Mouse (Mus musculus) heart, embryonic 13.5 days (tissue): ENCODE results near the gene Zfp961. TPM values are rescaled to one million over a fixed set of nuclear protein-coding genes. Genes with fewer than 3 reads are reported as not detected.

ENCODE experiments used
- ATAC-seq: fragments of 200-750 bp; cut with Nextera tagmentation; 2 replicates; pipeline ENCODE4 v1.8.0; 2017; ENCODE audit warnings: moderate TSS enrichment; ENCODE audit not compliant: insufficient number of reproducible peaks, low FRiP score, low TSS enrichment; ENCODE audit errors: extremely low read depth
- H3K27ac ChIP-seq: fragments of 300-500 bp; sonication (generic); replicated peaks from 2 replicates; pipeline ENCODE4 v1.5.1; 2015; ENCODE audit warnings: moderate library complexity, mild to moderate bottlenecking, inconsistent platforms
- H3K27me3 ChIP-seq: fragments of 300-500 bp; sonication (generic); replicated peaks from 2 replicates; pipeline ENCODE4 v1.6.1; 2015; ENCODE audit warnings: mild to moderate bottlenecking, inconsistent platforms
- H3K36me3 ChIP-seq: fragments of 300-500 bp; sonication (generic); 2 replicates; pipeline ENCODE4 v1.6.1; 2015; ENCODE audit warnings: mild to moderate bottlenecking, inconsistent platforms
- H3K4me1 ChIP-seq: fragments of 300-500 bp; sonication (generic); 2 replicates; pipeline ENCODE4 v1.6.1; 2015; ENCODE audit warnings: inconsistent platforms
- H3K4me2 ChIP-seq: fragments of 300-500 bp; sonication (generic); 2 replicates; pipeline ENCODE4 v1.6.1; 2015; ENCODE audit warnings: inconsistent platforms, mild to moderate bottlenecking, moderate library complexity
- H3K4me3 ChIP-seq: fragments of 300-500 bp; sonication (generic); 2 replicates; pipeline ENCODE4 v1.5.1; 2015; ENCODE audit warnings: moderate library complexity, mild to moderate bottlenecking, inconsistent platforms
- H3K9ac ChIP-seq: fragments of 300-500 bp; sonication (generic); 2 replicates; pipeline ENCODE4 v1.6.1; 2015; ENCODE audit warnings: inconsistent platforms, mild to moderate bottlenecking, moderate library complexity
- H3K9me3 ChIP-seq: fragments of 300-500 bp; sonication (generic); 2 replicates; pipeline ENCODE4 v1.6.1; 2016; ENCODE audit warnings: inconsistent platforms
- WGBS: fragments of 180-500 bp; shearing (Covaris S2); methylation state at CpG from one replicate; pipeline ENCODE4 v1.1.7; 2015; ENCODE audit warnings: mixed read lengths; 5-methylcytosine and 5-hydroxymethylcytosine counted together
- polyA plus RNA-seq: library from polyadenylated mRNA; unstranded; fragments of >200 nt; fragmentation: Nextera tagmentation; extraction: Ambion mirVana; gene quantifications from 2 replicates; pipeline ENCODE4 v1.2.1, GENCODE M21; 2015

Gene Zfp961
- polyA plus RNA-seq, 1 experiment from 2014 or later, result 11.1 TPM

DNA sequence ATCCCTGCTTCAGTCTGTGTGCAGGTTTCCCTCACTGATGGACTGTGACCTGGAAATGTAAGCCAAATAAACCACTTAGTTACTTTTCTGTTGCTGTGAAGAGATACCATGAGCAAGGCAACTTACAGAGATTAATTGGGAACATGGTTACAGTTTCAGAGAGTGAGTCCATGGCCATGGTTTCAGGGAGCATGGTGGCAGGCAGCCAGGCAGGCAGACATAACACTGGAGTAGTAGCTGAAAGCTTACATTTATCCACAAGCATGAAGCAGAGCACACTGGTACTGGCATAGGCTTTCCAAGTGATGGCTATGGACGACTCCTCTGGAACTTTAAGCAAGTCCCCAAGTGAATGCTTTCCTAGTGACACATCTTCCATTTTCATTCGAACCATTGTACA is 14.3 kb downstream of the Zfp961 start:
- Histone ChIP-seq H3K9me3 (peaks cover 8% of the 10 kb centered on the region; the same call in 1 of the 2 replicates), H3K27ac (no peak overlapping the region), H3K4me1 (no peaks in the 10 kb centered on the region; the same call in 1 of the 2 replicates), H3K4me2 (no peak overlapping the region), H3K27me3 (no peaks in the 10 kb centered on the region), H3K36me3 (peaks cover 64% of the 10 kb centered on the region), H3K4me3 (no peak overlapping the region), H3K9ac (no peak overlapping the region)
- ATAC-seq, result no peak
- 84% methylated on average over 2 of the region's 2 CpGs for WGBS

GRCm38 (mm10) chr8:71966411-71966810 is 15.6 kb downstream of the Zfp961 start:
- no peak overlapping the region for H3K9ac ChIP-seq
- no peak for ATAC-seq
- H3K4me2 ChIP-seq, result no peak overlapping the region
- H3K36me3 ChIP-seq, result peaks cover 61% of the 10 kb centered on the region
- no peak overlapping the region for H3K4me3 ChIP-seq
- no peaks in the 10 kb centered on the region; the same call in 1 of the 2 replicates for H3K4me1 ChIP-seq
- no peak overlapping the region for H3K27ac ChIP-seq
- peaks cover 8% of the 10 kb centered on the region; the same call in 1 of the 2 replicates for H3K9me3 ChIP-seq
- no peaks in the 10 kb centered on the region for H3K27me3 ChIP-seq

DNA sequence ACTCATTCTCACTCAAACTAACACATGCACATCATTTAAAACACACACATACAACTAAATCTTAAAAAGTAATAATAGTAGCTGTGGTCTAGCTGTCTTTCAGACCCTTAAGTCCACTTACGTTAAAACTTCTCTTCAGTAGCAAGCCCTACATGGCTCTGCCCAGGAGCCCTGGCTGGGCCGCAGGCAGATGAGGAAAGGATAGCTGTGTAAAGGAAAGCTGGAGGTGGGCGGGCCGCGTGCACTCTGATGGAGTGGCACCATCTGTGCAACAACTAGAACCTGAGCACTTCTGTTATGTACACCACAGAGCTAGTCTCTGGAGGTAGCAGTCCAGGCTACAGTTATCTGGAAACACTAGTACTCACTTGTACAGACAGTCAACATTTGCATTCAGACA is 16.4 kb downstream of the Zfp961 start:
- no peak overlapping the region for H3K4me3 ChIP-seq
- no peak for ATAC-seq
- H3K27me3 ChIP-seq, result no peaks in the 10 kb centered on the region
- H3K4me1 ChIP-seq, result no peaks in the 10 kb centered on the region; the same call in 1 of the 2 replicates
- WGBS, result 93% methylated on average over 5 of the region's 5 CpGs
- no peak overlapping the region for H3K27ac ChIP-seq
- H3K4me2 ChIP-seq, result no peak overlapping the region
- H3K9ac ChIP-seq, result no peak overlapping the region
- H3K9me3 ChIP-seq, result peaks cover 8% of the 10 kb centered on the region; the same call in 1 of the 2 replicates
- H3K36me3 ChIP-seq, result peaks cover 57% of the 10 kb centered on the region

DNA sequence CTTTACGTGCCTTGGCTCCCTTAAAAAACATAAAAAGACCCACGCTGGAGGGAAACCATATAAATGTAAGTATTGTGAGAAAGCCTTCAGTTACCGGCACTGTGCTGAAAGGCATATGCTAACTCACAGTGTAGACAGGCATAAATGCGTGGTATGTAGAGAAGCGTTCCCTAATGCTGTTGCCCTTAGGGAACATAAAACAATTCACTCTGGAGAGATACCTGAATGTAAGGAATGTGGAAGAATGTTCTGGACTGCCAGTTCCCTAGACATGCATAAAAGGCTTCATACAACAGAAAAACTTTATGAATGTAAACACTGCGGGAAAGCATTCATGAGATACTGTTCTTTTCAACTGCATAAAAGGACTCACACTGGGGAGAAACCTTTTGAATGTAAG is 17.3 kb downstream of the Zfp961 start:
- Histone ChIP-seq H3K27ac (no peak overlapping the region), H3K9me3 (peaks cover 8% of the 10 kb centered on the region; the same call in 1 of the 2 replicates), H3K36me3 (peaks cover 57% of the 10 kb centered on the region), H3K27me3 (no peaks in the 10 kb centered on the region), H3K4me2 (no peak overlapping the region), H3K4me1 (no peaks in the 10 kb centered on the region; the same call in 1 of the 2 replicates), H3K4me3 (no peak overlapping the region), H3K9ac (no peak overlapping the region)
- ATAC-seq, result no peak
- WGBS, result 78% methylated on average over 6 of the region's 6 CpGs

- no peak for ATAC-seq
Observed at GRCm38 (mm10) chr8:71968636-71969035, 17.8 kb downstream of the Zfp961 start.

GRCm38 (mm10) chr8:71971945-71972344 is 21.1 kb downstream of the Zfp961 start:
- Histone ChIP-seq H3K4me3 (no peak overlapping the region), H3K4me2 (no peak overlapping the region), H3K9me3 (no peaks in the 10 kb centered on the region), H3K27me3 (no peaks in the 10 kb centered on the region), H3K4me1 (no peaks in the 10 kb centered on the region), H3K9ac (no peak overlapping the region), H3K27ac (no peak overlapping the region), H3K36me3 (peaks cover 31% of the 10 kb centered on the region)
- no peak for ATAC-seq
- 54% methylated on average over 1 of the region's 1 CpGs for WGBS

More at GRCm38 (mm10) chr8:71968636-71969035, 17.8 kb downstream of the Zfp961 start:
- H3K36me3 ChIP-seq, result peaks cover 57% of the 10 kb centered on the region
- H3K9ac ChIP-seq, result no peak overlapping the region
- H3K9me3 ChIP-seq, result peaks cover 8% of the 10 kb centered on the region; the same call in 1 of the 2 replicates
- no peak overlapping the region for H3K4me3 ChIP-seq
- no peak overlapping the region for H3K4me2 ChIP-seq
- no peaks in the 10 kb centered on the region; the same call in 1 of the 2 replicates for H3K4me1 ChIP-seq
- no peak overlapping the region for H3K27ac ChIP-seq
- H3K27me3 ChIP-seq, result no peaks in the 10 kb centered on the region
- 88% methylated on average over 6 of the region's 6 CpGs for WGBS

DNA sequence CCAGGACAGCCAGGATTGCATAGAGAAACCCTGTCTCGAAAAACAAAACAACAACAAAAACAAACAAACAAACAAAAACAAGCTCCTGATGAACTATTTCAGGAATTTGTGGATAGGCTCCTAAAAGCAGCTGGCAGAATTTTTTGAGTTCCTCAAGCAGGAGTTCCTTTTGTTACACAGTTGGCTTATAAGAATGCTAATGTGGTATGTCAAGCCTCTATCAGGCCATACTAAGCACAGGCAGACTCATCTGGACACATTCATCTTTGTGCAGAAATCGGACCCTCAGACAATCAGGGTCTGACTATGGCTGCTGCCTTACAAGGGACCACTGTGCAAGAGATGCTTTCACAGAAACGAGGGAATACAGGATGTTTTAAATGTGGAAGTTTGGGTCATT is 23.4 kb downstream of the Zfp961 start:
- Histone ChIP-seq H3K27ac (no peak overlapping the region), H3K9ac (no peak overlapping the region), H3K27me3 (no peaks in the 10 kb centered on the region), H3K36me3 (peaks cover 8% of the 10 kb centered on the region), H3K4me3 (no peak overlapping the region), H3K4me2 (no peak overlapping the region), H3K4me1 (no peaks in the 10 kb centered on the region), H3K9me3 (no peaks in the 10 kb centered on the region)
- WGBS, result 76% methylated on average over 3 of the region's 3 CpGs
- ATAC-seq, result no peak

GRCm38 (mm10) chr8:71981032-71981431 is 30.2 kb downstream of the Zfp961 start:
- H3K9ac ChIP-seq, result no peak overlapping the region
- H3K4me1 ChIP-seq, result 0 out of 2 replicates have a peak, but pooled peaks cover 4% of the 10 kb centered on the region
- no peak for ATAC-seq
- H3K4me2 ChIP-seq, result no peak overlapping the region
- H3K9me3 ChIP-seq, result no peaks in the 10 kb centered on the region
- H3K27me3 ChIP-seq, result no peaks in the 10 kb centered on the region
- no peaks in the 10 kb centered on the region for H3K36me3 ChIP-seq
- WGBS, result 51% methylated on average over 2 of the region's 2 CpGs
- H3K27ac ChIP-seq, result no peak overlapping the region
- H3K4me3 ChIP-seq, result no peak overlapping the region

DNA sequence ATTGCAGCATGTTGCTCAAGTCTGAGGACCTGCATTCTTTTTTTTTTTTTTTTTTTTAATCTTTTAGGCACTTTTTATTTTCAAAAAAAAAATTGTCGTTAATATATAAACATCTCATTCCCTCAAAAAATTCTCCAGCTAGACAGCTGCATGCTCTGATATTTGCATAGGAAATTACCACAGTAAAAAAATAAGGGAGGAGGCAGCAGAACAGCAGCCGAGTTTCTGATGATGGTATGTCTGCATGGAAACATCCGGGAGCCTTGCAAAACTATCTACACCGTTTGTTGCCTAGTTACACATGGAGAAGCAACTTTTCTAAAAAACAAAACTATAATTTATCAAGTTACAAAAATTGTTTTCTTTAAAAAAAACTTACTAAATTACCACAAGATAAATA is 30.6 kb downstream of the Zfp961 start:
- ATAC-seq, result no peak
- Histone ChIP-seq H3K4me2 (no peak overlapping the region), H3K27me3 (no peaks in the 10 kb centered on the region), H3K4me3 (no peak overlapping the region), H3K36me3 (no peaks in the 10 kb centered on the region), H3K9ac (no peak overlapping the region), H3K4me1 (0 out of 2 replicates have a peak, but pooled peaks cover 4% of the 10 kb centered on the region), H3K27ac (no peak overlapping the region), H3K9me3 (no peaks in the 10 kb centered on the region)
- 59% methylated on average over 4 of the region's 4 CpGs for WGBS

DNA sequence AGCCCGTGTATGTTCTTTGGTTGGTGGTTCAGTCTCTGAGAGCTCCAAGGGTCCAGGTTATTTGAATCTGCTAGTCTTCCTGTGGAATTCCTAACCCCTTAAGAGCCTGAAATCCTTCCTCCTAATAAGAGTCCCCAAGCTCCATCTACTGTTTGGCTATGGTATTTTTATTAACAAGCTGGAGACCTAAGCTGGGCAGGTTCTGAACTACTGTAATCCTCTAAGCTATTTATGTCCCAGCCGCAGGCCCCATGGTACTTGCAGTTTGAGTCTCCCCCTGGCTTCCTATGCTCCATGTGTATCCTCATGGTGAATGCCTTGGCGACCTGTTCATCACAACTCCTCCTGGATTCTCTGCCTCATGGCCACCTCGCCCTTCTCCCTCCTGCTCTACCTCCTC is 33.8 kb downstream of the Zfp961 start:
- Histone ChIP-seq H3K4me2 (no peak overlapping the region), H3K4me1 (peaks cover 8% of the 10 kb centered on the region; the same call in 1 of the 2 replicates), H3K27ac (no peak overlapping the region), H3K9ac (no peak overlapping the region), H3K27me3 (0 out of 2 replicates have a peak, but pooled peaks cover 6% of the 10 kb centered on the region), H3K36me3 (no peaks in the 10 kb centered on the region), H3K4me3 (no peak overlapping the region), H3K9me3 (no peaks in the 10 kb centered on the region)
- ATAC-seq, result no peak
- 49% methylated on average over 4 of the region's 4 CpGs for WGBS

GRCm38 (mm10) chr8:71988110-71988866 is 37.5 kb downstream of the Zfp961 start:
- H3K9me3 ChIP-seq, result no peaks in the 10 kb centered on the region
- no peak overlapping the region for H3K27ac ChIP-seq
- no peak for ATAC-seq
- peak overlapping the region; percentile 77 for H3K4me2 ChIP-seq
- H3K36me3 ChIP-seq, result no peaks in the 10 kb centered on the region
- peak overlapping the region; percentile 61 for H3K4me3 ChIP-seq
- peaks cover 4% of the 10 kb centered on the region; the same call in 1 of the 2 replicates for H3K4me1 ChIP-seq
- H3K9ac ChIP-seq, result peak overlapping the region; percentile 83
- WGBS, result 15% methylated on average over 24 of the region's 24 CpGs
- H3K27me3 ChIP-seq, result peaks cover 17% of the 10 kb centered on the region; the same call in 1 of the 2 replicates
